Mouse (Mus musculus) E14TG2a.4 (cell line): ENCODE measurements at regions not wholly inside any gene's neighbourhood (a gene's known extent, or its start where the extent isn't known, plus 50 kb on each side); places are given as distances from the start of the nearest gene placed in this dataset.

Experiments
- CTCF ChIP-seq: conservative IDR thresholded peaks from 2 replicates; pipeline ENCODE4 v1.5.1; 2014; ENCODE audit warnings: low read length
- NANOG ChIP-seq: IDR thresholded peaks from 2 replicates; pipeline ENCODE4 v1.6.1; 2014; ENCODE audit warnings: borderline replicate concordance, low read length, mixed read lengths

DNA sequence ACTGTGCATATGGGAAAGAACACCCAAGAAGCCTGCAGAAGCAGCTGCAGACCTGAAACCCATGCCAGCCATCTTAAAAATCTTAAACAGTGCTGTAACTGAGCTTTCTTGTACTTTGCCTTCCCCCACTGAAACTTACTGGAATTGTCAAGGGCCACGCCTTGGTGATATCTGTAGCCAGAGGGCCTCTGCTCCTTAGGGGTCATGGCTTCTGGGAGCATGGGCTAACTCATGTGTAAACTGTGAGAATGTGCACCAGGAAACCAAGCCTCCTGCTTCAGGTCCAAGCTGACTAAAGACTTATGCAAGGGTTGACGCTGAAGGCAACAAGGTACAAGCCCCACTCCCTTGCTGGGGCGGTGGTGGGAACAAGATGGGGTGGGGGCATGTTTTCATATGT lies 73.8 kb upstream of the Hes1 start:
- TF ChIP-seq CTCF (no peak), NANOG (no peak)
